Mouse (Mus musculus) monocyte, adult 5-6 weeks (primary cell): Measurements from ENCODE around the gene Acat1. TPM values are rescaled to one million over a fixed set of nuclear protein-coding genes. Genes with fewer than 3 reads are reported as not detected.

Experiments used
- ATAC-seq: fragments of 153-309, 156-312 bp; replicated peaks from 2 replicates; pipeline ENCODE4 v1.8.0; 2017; ENCODE audit warnings: mild to moderate bottlenecking; ENCODE audit not compliant: low TSS enrichment, insufficient number of reproducible peaks, severe bottlenecking, poor library complexity, low FRiP score
- total RNA-seq: library from RNA; stranded (forward); fragments of 200-1000, 200-491, 200-594 nt; gene quantifications from 3 replicates; pipeline ENCODE4 v1.2.3, GENCODE M21; 2017

Gene Acat1
- total RNA-seq, 1 experiment from 2014 or later = 28.5 TPM

DNA sequence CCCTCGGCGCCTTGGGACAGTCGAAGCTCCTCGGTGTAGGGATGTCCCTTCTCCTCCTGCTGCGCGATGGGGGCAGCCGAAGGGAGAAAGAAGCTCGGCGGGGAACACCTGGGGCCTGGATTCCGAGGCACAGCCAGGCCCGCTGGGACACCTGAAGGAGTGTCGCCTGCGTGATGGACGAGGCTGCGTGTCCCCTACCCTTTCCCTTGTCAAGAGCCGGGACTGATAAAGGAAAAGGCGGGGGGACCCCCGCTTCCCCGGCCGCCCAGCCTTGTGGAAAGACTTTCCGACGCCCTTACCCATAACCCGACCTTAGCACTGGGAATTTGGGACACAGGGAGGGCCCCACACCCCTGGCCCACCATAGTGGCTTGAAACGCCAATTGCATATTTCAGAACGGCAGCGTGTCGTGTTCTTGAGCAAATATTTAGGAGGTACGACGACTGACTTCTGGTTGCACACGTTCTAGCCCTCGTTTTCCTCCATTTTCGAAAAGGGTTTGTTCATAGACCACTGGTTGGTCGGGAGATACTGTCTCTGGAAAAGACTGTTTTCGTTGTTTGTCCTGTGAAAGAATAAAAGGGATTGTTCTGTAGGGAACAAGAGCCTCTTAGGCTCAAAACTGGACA lies 72.7 kb downstream of the Acat1 start:
- ATAC-seq = no peak

- ATAC-seq = peak; percentile 97
Observed at GRCm38 (mm10) chr9:53536558-53537320, 73.4 kb downstream of the Acat1 start, which contains the start of the genes Atm and Npat. Atm (minus strand) TSS chr9:53536740. Npat (plus strand) TSS chr9:53537047.

DNA sequence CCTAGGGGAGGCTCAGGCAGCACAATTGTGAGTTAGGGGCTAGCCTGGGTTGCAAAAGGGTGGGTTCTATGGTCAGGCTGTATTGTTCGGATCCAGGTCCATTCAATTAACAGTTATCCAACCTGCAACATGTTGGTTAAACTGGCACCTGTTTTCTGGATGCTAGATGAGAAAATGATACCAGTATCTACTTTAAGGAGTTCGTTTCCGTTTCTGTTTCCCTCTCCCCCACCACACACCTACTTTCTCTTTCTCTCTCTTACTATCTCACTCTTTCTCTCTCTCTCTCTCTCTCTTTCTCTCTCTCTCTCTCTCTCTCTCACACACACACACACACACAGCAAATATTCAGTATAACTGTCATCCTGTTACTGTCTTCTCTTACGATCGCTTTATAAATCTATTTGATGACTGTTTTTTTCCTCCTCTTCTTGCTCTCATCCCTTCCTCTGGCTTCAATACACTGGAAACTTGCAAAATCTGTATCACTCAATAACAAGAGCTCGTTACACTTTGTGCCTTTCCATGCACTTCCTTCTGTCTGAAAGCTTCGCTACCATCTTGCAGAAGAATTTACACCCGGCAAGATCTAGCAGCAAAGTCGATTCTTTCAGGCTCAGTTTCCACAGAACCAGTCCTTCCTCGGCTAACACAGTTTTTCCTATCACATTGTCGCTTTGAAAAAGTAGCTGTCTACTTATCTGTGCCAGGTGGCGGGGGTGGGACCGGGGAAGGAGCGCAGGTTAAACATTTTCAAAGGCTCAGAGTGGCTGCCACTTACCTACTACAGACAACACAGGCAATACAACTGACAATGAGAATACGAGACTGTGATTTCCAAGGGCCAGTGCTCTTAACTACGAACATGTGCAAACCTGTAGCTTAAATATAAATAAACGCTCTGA lies 74.5 kb downstream of the Acat1 start:
- ATAC-seq = no peak

Other genes with a start within 250 kb of the Acat1 start
- 1.7 to 2.8 TPM (median 2.6 TPM) in 3 replicates for gene Kdelc2, start 226.4 kb downstream of the Acat1 start, total RNA-seq
- not detected in 3 replicates for gene 4930550C14Rik, start 208.1 kb downstream of the Acat1 start, total RNA-seq
- 21.4 to 53.1 TPM (median 22.3 TPM) in 3 replicates for gene Atm, start 73.6 kb downstream of the Acat1 start, total RNA-seq
- 14.0 to 16.8 TPM (median 15.1 TPM) in 3 replicates for gene Npat, start 73.3 kb downstream of the Acat1 start, total RNA-seq
- gene Cul5, start 59.6 kb upstream of the Acat1 start, total RNA-seq = 42.6 to 51.6 TPM (median 49.2 TPM) in 3 replicates
- 5.1 to 9.4 TPM (median 8.1 TPM) in 3 replicates for gene Rab39, start 95.8 kb upstream of the Acat1 start, total RNA-seq
- 0.57 to 2.5 TPM (median 0.64 TPM) in 3 replicates for gene Slc35f2, start 161.2 kb upstream of the Acat1 start, total RNA-seq
- not detected in 3 replicates for gene Sln, start 239.8 kb upstream of the Acat1 start, total RNA-seq